Mouse (Mus musculus): ENCODE results near the gene Lrrtm4.
A peak's percentile ranks its signal among the peaks of the same experiment; 100 is the strongest.

Gene Lrrtm4

GRCm38 (mm10) chr6:80018765-80019164, at the start of gene Lrrtm4:
Lrrtm4 (plus strand) TSS chr6:80018877.
- DNase-seq (ENCODE audit: low spot score): peak; percentile 59

- DNase-seq (ENCODE audit: low spot score): no peak
These were observed 648 bp downstream of the Lrrtm4 start for GRCm38 (mm10) chr6:80019189-80019860.

- DNase-seq (ENCODE audit: low spot score): no peak
These were observed 1.2 kb downstream of the Lrrtm4 start for GRCm38 (mm10) chr6:80019861-80020230.

GRCm38 (mm10) chr6:80056849-80057248, 38.2 kb downstream of the Lrrtm4 start:
- DNase-seq (ENCODE audit: low spot score): no peak

GRCm38 (mm10) chr6:80078001-80078400, 59.3 kb downstream of the Lrrtm4 start:
- peak; percentile 9 for DNase-seq (ENCODE audit: low spot score)

GRCm38 (mm10) chr6:80079290-80079689, 60.6 kb downstream of the Lrrtm4 start:
- no peak for DNase-seq (ENCODE audit: low spot score)

GRCm38 (mm10) chr6:80094909-80095308, 76.2 kb downstream of the Lrrtm4 start:
- DNase-seq (ENCODE audit: low spot score): no peak

GRCm38 (mm10) chr6:80105343-80105742, 86.7 kb downstream of the Lrrtm4 start:
- no peak for DNase-seq (ENCODE audit: low spot score)

- no peak for DNase-seq (ENCODE audit: low spot score)
These were observed 87.2 kb downstream of the Lrrtm4 start for GRCm38 (mm10) chr6:80105843-80106242.

GRCm38 (mm10) chr6:80126419-80126818, 107.7 kb downstream of the Lrrtm4 start:
- DNase-seq (ENCODE audit: low spot score): no peak

GRCm38 (mm10) chr6:80162585-80162984, 143.9 kb downstream of the Lrrtm4 start:
- no peak for DNase-seq (ENCODE audit: low spot score)

- no peak for DNase-seq (ENCODE audit: low spot score)
These were observed 163.2 kb downstream of the Lrrtm4 start for GRCm38 (mm10) chr6:80181916-80182315.

GRCm38 (mm10) chr6:80182353-80182752, 163.7 kb downstream of the Lrrtm4 start:
- no peak for DNase-seq (ENCODE audit: low spot score)

- DNase-seq (ENCODE audit: low spot score): no peak
These were observed 166.9 kb downstream of the Lrrtm4 start for GRCm38 (mm10) chr6:80185489-80186113.

GRCm38 (mm10) chr6:80186791-80187190, 168.1 kb downstream of the Lrrtm4 start:
- no peak for DNase-seq (ENCODE audit: low spot score)

GRCm38 (mm10) chr6:80209476-80209875, 190.8 kb downstream of the Lrrtm4 start:
- no peak for DNase-seq (ENCODE audit: low spot score)

GRCm38 (mm10) chr6:80210281-80210680, 191.6 kb downstream of the Lrrtm4 start:
- no peak for DNase-seq (ENCODE audit: low spot score)

GRCm38 (mm10) chr6:80261595-80261994, 242.9 kb downstream of the Lrrtm4 start:
- no peak for DNase-seq (ENCODE audit: low spot score)

- DNase-seq (ENCODE audit: low spot score): no peak
These were observed 245.3 kb downstream of the Lrrtm4 start for GRCm38 (mm10) chr6:80263972-80264371.

GRCm38 (mm10) chr6:80264584-80264983, 245.9 kb downstream of the Lrrtm4 start:
- no peak for DNase-seq (ENCODE audit: low spot score)

- DNase-seq (ENCODE audit: low spot score): no peak
These were observed 247.1 kb downstream of the Lrrtm4 start for GRCm38 (mm10) chr6:80265746-80266145.

GRCm38 (mm10) chr6:80286968-80287367, 268.3 kb downstream of the Lrrtm4 start:
- no peak for DNase-seq (ENCODE audit: low spot score)

GRCm38 (mm10) chr6:80301871-80302270, 283.2 kb downstream of the Lrrtm4 start:
- no peak for DNase-seq (ENCODE audit: low spot score)

GRCm38 (mm10) chr6:80303568-80303967, 284.9 kb downstream of the Lrrtm4 start:
- no peak for DNase-seq (ENCODE audit: low spot score)

Data from layer of hippocampus, adult 9-10 months (tissue).